Mouse (Mus musculus) olfactory bulb, adult 2 months (tissue): Measurements from ENCODE around the gene Eif3d.

Experiments used
- CTCF ChIP-seq: fragments of 200-500 bp; IDR thresholded peaks from 2 replicates; pipeline ENCODE4 v1.5.1; 2012; ENCODE audit warnings: low read depth, mild to moderate bottlenecking, low read length, moderate library complexity; ENCODE audit not compliant: insufficient read depth
- POLR2A ChIP-seq: fragments of 200-500 bp; IDR thresholded peaks from 2 replicates; pipeline ENCODE4 v1.6.1; 2012; ENCODE audit warnings: mild to moderate bottlenecking, low read depth, low read length, moderate library complexity; ENCODE audit not compliant: insufficient read depth

DNA sequence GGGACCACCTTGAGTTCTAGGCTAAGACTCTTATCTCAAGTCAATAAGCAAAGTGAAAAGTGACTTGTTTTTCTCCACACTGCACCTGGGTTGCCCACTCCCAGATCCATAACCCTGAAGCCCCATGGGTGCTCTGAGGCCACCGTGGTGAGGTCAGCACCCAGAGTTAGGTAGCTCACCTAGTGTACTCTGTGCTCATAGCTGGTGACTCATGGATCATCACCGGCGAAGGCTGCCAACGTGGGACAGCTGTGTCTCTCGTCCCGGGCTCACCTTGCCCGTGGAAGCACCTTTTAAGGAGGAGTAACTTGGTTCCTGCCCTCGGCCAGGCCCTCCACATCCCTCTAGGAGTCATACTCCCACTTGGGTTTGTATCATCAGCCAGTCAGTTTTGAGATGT, 57.6 kb downstream of the Eif3d start:
- TF ChIP-seq CTCF (no peak), POLR2A (no peak)
